Mouse (Mus musculus) adipose tissue, adult 10 weeks (tissue): ENCODE measurements around the gene Zfp42. TPM values are rescaled to one million over a fixed set of nuclear protein-coding genes. Genes with fewer than 3 reads are reported as not detected.

ENCODE experiments used
- polyA plus RNA-seq: library from polyadenylated mRNA; stranded (reverse); fragments of 350-450 nt; fragmentation: Illumina TruSeq; extraction: RNeasy Lipid Tissue Mini Kit (QIAGEN cat#74804); gene quantifications from one replicate; pipeline ENCODE4 v1.2.3, GENCODE M21; 2014; ENCODE audit warnings: low read depth, low replicate concordance

Gene Zfp42
- not detected for polyA plus RNA-seq

GRCm38 (mm10) chr8:43306896-43307295, at the start of gene Zfp42:
Gene Zfp42 (minus strand): TSS chr8:43306980.

Other genes starting within 250 kb of the Zfp42 start
- gene Triml1, start 165.5 kb downstream of the Zfp42 start, polyA plus RNA-seq: 1.1 TPM
- not detected for gene Triml2, start 126.4 kb downstream of the Zfp42 start, polyA plus RNA-seq
- 0.30 TPM for gene Adam26b, start 221.1 kb upstream of the Zfp42 start, polyA plus RNA-seq